Mouse (Mus musculus) E14TG2a.4 (cell line): Measurements from ENCODE around the gene Clpb.
A peak's percentile ranks its signal among the peaks of the same experiment; 100 is the strongest.

Experiments
- H3K27me3 ChIP-seq: 2 replicates; pipeline ENCODE4 v1.6.1; 2014; ENCODE audit warnings: low read length, control low read depth; ENCODE audit not compliant: insufficient read depth
- H3K36me3 ChIP-seq: 2 replicates; pipeline ENCODE4 v1.6.1; 2014; ENCODE audit warnings: low read length, control low read depth; ENCODE audit not compliant: insufficient read depth
- H3K4me1 ChIP-seq: replicated peaks from 2 replicates; pipeline ENCODE4 v1.6.1; 2014; ENCODE audit warnings: low read depth, low read length, control low read depth
- H3K4me3 ChIP-seq: replicated peaks from 2 replicates; pipeline ENCODE4 v1.5.1; 2014; ENCODE audit warnings: mild to moderate bottlenecking, low read length
- H3K9me3 ChIP-seq: 2 replicates; pipeline ENCODE4 v1.6.1; 2014; ENCODE audit warnings: low read length, control low read depth
- CTCF ChIP-seq: conservative IDR thresholded peaks from 2 replicates; pipeline ENCODE4 v1.5.1; 2014; ENCODE audit warnings: low read length
- NANOG ChIP-seq: IDR thresholded peaks from 2 replicates; pipeline ENCODE4 v1.6.1; 2014; ENCODE audit warnings: borderline replicate concordance, low read length, mixed read lengths
- POU5F1 ChIP-seq: IDR thresholded peaks from 2 replicates; pipeline ENCODE4 v1.6.1; 2014; ENCODE audit warnings: low read length, borderline replicate concordance

Clpb gene

GRCm38 (mm10) chr7:101696931-101697723, 33.7 kb downstream of the Clpb start:
- Histone ChIP-seq H3K4me1 (no peaks in the 10 kb centered on the region), H3K4me3 (no peak overlapping the region), H3K9me3 (no peaks in the 10 kb centered on the region), H3K36me3 (peaks cover 31% of the 10 kb centered on the region), H3K27me3 (no peaks in the 10 kb centered on the region)
- TF ChIP-seq NANOG (no peak), POU5F1 (no peak), CTCF (no peak)

GRCm38 (mm10) chr7:101700296-101700695, 36.9 kb downstream of the Clpb start:
- Histone ChIP-seq H3K27me3 (no peaks in the 10 kb centered on the region), H3K4me1 (no peaks in the 10 kb centered on the region), H3K4me3 (no peak overlapping the region), H3K36me3 (peaks cover 28% of the 10 kb centered on the region), H3K9me3 (no peaks in the 10 kb centered on the region)
- TF ChIP-seq POU5F1 = no peak
- no peak for TF ChIP-seq CTCF
- TF ChIP-seq NANOG = no peak

DNA sequence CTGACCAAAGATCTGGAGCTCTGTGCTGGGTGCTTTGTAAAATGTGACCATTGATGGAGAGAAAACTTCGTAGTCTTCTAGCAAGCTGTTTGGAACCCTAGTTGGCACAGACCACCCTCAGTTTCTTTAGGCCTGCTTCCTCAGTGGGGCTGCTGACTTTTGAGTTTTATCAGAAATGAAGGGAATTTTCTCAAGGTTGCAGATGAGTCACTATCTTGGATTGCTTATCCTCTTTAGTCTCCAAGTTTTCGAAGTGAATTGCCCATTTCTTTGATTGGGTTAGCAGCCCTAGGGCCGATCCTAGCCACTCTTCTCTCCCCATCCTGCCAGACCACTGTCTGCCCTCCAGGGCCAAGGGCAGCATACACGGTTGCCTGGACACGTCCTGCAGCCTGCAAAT, 39.3 kb downstream of the Clpb start:
- peaks cover 30% of the 10 kb centered on the region for H3K36me3 ChIP-seq

DNA sequence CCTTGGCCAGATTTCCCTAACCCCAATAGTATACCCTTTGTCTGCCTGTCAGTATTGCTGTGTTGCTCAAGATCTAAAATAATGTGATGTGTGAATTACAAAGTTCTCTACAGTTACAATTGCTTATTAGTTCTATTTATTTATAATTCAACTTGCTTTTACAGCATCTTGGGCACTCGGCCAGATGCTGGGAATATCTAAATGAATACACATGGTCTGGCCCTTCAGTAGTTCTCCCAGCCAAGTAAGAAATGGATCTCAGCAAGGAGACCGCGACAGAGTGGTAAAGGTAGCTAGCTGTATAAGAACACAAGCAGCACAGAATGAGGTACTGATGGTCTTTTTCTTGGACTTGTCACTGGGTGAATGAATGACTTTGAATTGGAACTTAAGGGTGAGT, 46.2 kb downstream of the Clpb start:
- Histone ChIP-seq H3K27me3 (no peaks in the 10 kb centered on the region), H3K4me1 (peaks cover 4% of the 10 kb centered on the region), H3K36me3 (peaks cover 43% of the 10 kb centered on the region), H3K9me3 (no peaks in the 10 kb centered on the region), H3K4me3 (no peak overlapping the region)
- TF ChIP-seq POU5F1 (no peak), CTCF (no peak), NANOG (no peak)

More for the DNA sequence above, 39.3 kb downstream of the Clpb start:
- Histone ChIP-seq H3K4me1 (no peaks in the 10 kb centered on the region), H3K9me3 (no peaks in the 10 kb centered on the region), H3K4me3 (no peak overlapping the region), H3K27me3 (no peaks in the 10 kb centered on the region)
- TF ChIP-seq POU5F1 = no peak
- no peak for TF ChIP-seq NANOG
- no peak for TF ChIP-seq CTCF

- no peak overlapping the region for H3K4me3 ChIP-seq
- H3K36me3 ChIP-seq = peaks cover 43% of the 10 kb centered on the region
- H3K4me1 ChIP-seq = peaks cover 9% of the 10 kb centered on the region
- no peaks in the 10 kb centered on the region for H3K9me3 ChIP-seq
- TF ChIP-seq CTCF (no peak), POU5F1 (no peak), NANOG (no peak)
- no peaks in the 10 kb centered on the region for H3K27me3 ChIP-seq
Measured at GRCm38 (mm10) chr7:101710236-101710635, 46.8 kb downstream of the Clpb start.

- Histone ChIP-seq H3K4me3 (no peak overlapping the region), H3K4me1 (peaks cover 14% of the 10 kb centered on the region), H3K36me3 (peaks cover 32% of the 10 kb centered on the region), H3K9me3 (no peaks in the 10 kb centered on the region), H3K27me3 (no peaks in the 10 kb centered on the region)
- TF ChIP-seq POU5F1 (no peak), CTCF (no peak), NANOG (no peak)
Measured at GRCm38 (mm10) chr7:101713828-101714400, 50.5 kb downstream of the Clpb start.

- no peaks in the 10 kb centered on the region for H3K9me3 ChIP-seq
- H3K4me3 ChIP-seq = no peak overlapping the region
- peaks cover 27% of the 10 kb centered on the region for H3K36me3 ChIP-seq
- no peaks in the 10 kb centered on the region for H3K27me3 ChIP-seq
- no peak for TF ChIP-seq CTCF
- TF ChIP-seq NANOG = no peak
- TF ChIP-seq POU5F1 = no peak
- peaks cover 14% of the 10 kb centered on the region for H3K4me1 ChIP-seq
Measured at GRCm38 (mm10) chr7:101715041-101715551, 51.7 kb downstream of the Clpb start.

GRCm38 (mm10) chr7:101720356-101720755, 56.9 kb downstream of the Clpb start:
- peaks cover 33% of the 10 kb centered on the region for H3K36me3 ChIP-seq
- H3K4me1 ChIP-seq = peaks cover 10% of the 10 kb centered on the region
- H3K9me3 ChIP-seq = no peaks in the 10 kb centered on the region
- TF ChIP-seq NANOG = no peak
- TF ChIP-seq POU5F1 = no peak
- TF ChIP-seq CTCF = no peak
- no peaks in the 10 kb centered on the region for H3K27me3 ChIP-seq
- no peak overlapping the region for H3K4me3 ChIP-seq

DNA sequence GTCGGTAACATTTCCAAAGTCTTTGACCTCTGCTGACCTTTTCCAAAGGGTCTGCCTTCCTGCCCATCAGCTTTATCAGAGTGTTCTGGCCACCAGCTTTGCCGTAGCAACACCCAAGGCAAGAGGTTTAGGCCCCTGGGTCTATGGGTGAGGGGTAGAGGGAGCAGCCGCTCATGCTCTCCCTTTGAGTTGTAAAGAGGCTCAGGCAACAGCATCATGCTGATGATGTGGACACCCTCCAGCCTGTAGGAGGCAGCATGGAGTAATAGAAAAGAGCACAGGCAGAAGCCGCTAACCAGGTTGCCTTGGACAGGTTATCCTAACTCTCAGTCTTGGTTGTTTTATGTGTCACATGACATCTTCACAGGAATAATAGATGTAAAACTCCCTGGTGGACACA, 61.6 kb downstream of the Clpb start:
- Histone ChIP-seq H3K36me3 (peaks cover 38% of the 10 kb centered on the region), H3K9me3 (no peaks in the 10 kb centered on the region), H3K4me1 (peaks cover 6% of the 10 kb centered on the region), H3K4me3 (no peak overlapping the region), H3K27me3 (no peaks in the 10 kb centered on the region)
- TF ChIP-seq NANOG (no peak), CTCF (peak; percentile 73), POU5F1 (no peak)
